Mouse (Mus musculus): ENCODE measurements at regions not wholly inside any gene's neighbourhood (a gene's known extent, or its start where the extent isn't known, plus 50 kb on each side); places are given as distances from the start of the nearest gene placed in this dataset.

GRCm38 (mm10) chr8:126741031-126741430 is 147.2 kb upstream of the Irf2bp2 start:
- Histone ChIP-seq H3K4me2 (replicated peaks) (no peak overlapping the region), H3K9me3 (no peaks in the 10 kb centered on the region), H3K27me3 (no peaks in the 10 kb centered on the region), H3K9ac (no peak overlapping the region), H3K4me1 (peaks cover 29% of the 10 kb centered on the region), H3K36me3 (no peaks in the 10 kb centered on the region), H3K27ac (no peak overlapping the region), H3K4me3 (no peak overlapping the region)
- WGBS: 81% methylated on average over 3 of the region's 3 CpGs
- no peak for ATAC-seq (ENCODE audit: low FRiP score, low read depth)

GRCm38 (mm10) chr8:126739768-126740167 is 146.0 kb upstream of the Irf2bp2 start:
- Histone ChIP-seq H3K36me3 (no peaks in the 10 kb centered on the region), H3K27ac (no peak overlapping the region), H3K4me3 (no peak overlapping the region), H3K9me3 (no peaks in the 10 kb centered on the region), H3K27me3 (no peaks in the 10 kb centered on the region), H3K4me1 (peaks cover 29% of the 10 kb centered on the region), H3K9ac (no peak overlapping the region), H3K4me2 (replicated peaks) (no peak overlapping the region)
- no peak for ATAC-seq (ENCODE audit: low FRiP score, low read depth)
- WGBS: 56% methylated on average over 10 of the region's 10 CpGs

- H3K27me3 ChIP-seq: no peaks in the 10 kb centered on the region
- no peak overlapping the region for H3K4me2 ChIP-seq (replicated peaks)
- WGBS: 41% methylated on average over 5 of the region's 5 CpGs
- H3K9ac ChIP-seq: no peak overlapping the region
- H3K36me3 ChIP-seq: no peaks in the 10 kb centered on the region
- H3K4me3 ChIP-seq: no peak overlapping the region
- H3K27ac ChIP-seq: peak overlapping the region; percentile 92; the same call in 1 of the 2 replicates
- H3K4me1 ChIP-seq: peaks cover 52% of the 10 kb centered on the region
- no peaks in the 10 kb centered on the region for H3K9me3 ChIP-seq
- no peak for ATAC-seq (ENCODE audit: low FRiP score, low read depth)
Observed at GRCm38 (mm10) chr8:126737032-126737431, 143.2 kb upstream of the Irf2bp2 start.

- Histone ChIP-seq H3K4me3 (no peak overlapping the region), H3K9me3 (no peaks in the 10 kb centered on the region), H3K27me3 (no peaks in the 10 kb centered on the region), H3K27ac (peak overlapping the region; percentile 92), H3K9ac (peak overlapping the region; percentile 43; the same call in 1 of the 2 replicates), H3K36me3 (no peaks in the 10 kb centered on the region), H3K4me1 (peaks cover 53% of the 10 kb centered on the region), H3K4me2 (replicated peaks) (peak overlapping the region; percentile 33)
- peak; percentile 41 for ATAC-seq (ENCODE audit: low FRiP score, low read depth)
- 23% methylated on average over 10 of the region's 10 CpGs for WGBS
Observed at GRCm38 (mm10) chr8:126736441-126736962, 142.7 kb upstream of the Irf2bp2 start.

- Histone ChIP-seq H3K4me1 (peaks cover 58% of the 10 kb centered on the region), H3K9ac (peak overlapping the region; percentile 43; the same call in 1 of the 2 replicates), H3K36me3 (no peaks in the 10 kb centered on the region), H3K27me3 (no peaks in the 10 kb centered on the region), H3K9me3 (no peaks in the 10 kb centered on the region), H3K4me2 (replicated peaks) (peak overlapping the region; percentile 33), H3K27ac (peak overlapping the region; percentile 92), H3K4me3 (no peak overlapping the region)
- peak; percentile 62 for ATAC-seq (ENCODE audit: low FRiP score, low read depth)
- WGBS: 24% methylated on average over 25 of the region's 25 CpGs
Observed at GRCm38 (mm10) chr8:126735488-126736440, 142.0 kb upstream of the Irf2bp2 start.

GRCm38 (mm10) chr8:126734743-126735487 is 141.1 kb upstream of the Irf2bp2 start:
- WGBS: 44% methylated on average over 7 of the region's 7 CpGs
- peak overlapping the region; percentile 65; the same call in 1 of the 2 replicates for H3K27ac ChIP-seq
- H3K4me1 ChIP-seq: peaks cover 65% of the 10 kb centered on the region
- no peak overlapping the region for H3K4me2 ChIP-seq (replicated peaks)
- no peaks in the 10 kb centered on the region for H3K36me3 ChIP-seq
- peak; percentile 74 for ATAC-seq (ENCODE audit: low FRiP score, low read depth)
- no peak overlapping the region for H3K4me3 ChIP-seq
- no peaks in the 10 kb centered on the region for H3K9me3 ChIP-seq
- H3K9ac ChIP-seq: no peak overlapping the region
- no peaks in the 10 kb centered on the region for H3K27me3 ChIP-seq

- H3K4me2 ChIP-seq (replicated peaks): no peak overlapping the region
- H3K36me3 ChIP-seq: no peaks in the 10 kb centered on the region
- H3K4me1 ChIP-seq: peaks cover 65% of the 10 kb centered on the region
- H3K9me3 ChIP-seq: no peaks in the 10 kb centered on the region
- no peak for ATAC-seq (ENCODE audit: low FRiP score, low read depth)
- H3K4me3 ChIP-seq: no peak overlapping the region
- no peaks in the 10 kb centered on the region for H3K27me3 ChIP-seq
- 57% methylated on average over 6 of the region's 6 CpGs for WGBS
- H3K27ac ChIP-seq: peak overlapping the region; percentile 49; the same call in 1 of the 2 replicates
- no peak overlapping the region for H3K9ac ChIP-seq
Observed at GRCm38 (mm10) chr8:126733779-126734178, 140.0 kb upstream of the Irf2bp2 start.

- Histone ChIP-seq H3K9me3 (no peaks in the 10 kb centered on the region), H3K27me3 (no peaks in the 10 kb centered on the region), H3K36me3 (no peaks in the 10 kb centered on the region), H3K9ac (no peak overlapping the region), H3K4me2 (replicated peaks) (no peak overlapping the region), H3K4me3 (no peak overlapping the region), H3K4me1 (peaks cover 68% of the 10 kb centered on the region), H3K27ac (peak overlapping the region; percentile 49)
- 36% methylated on average over 7 of the region's 7 CpGs for WGBS
- ATAC-seq (ENCODE audit: low FRiP score, low read depth): no peak
Observed at GRCm38 (mm10) chr8:126733307-126733706, 139.5 kb upstream of the Irf2bp2 start.

- Histone ChIP-seq H3K36me3 (no peaks in the 10 kb centered on the region), H3K4me3 (no peak overlapping the region), H3K9ac (no peak overlapping the region), H3K4me1 (peaks cover 47% of the 10 kb centered on the region), H3K27me3 (no peaks in the 10 kb centered on the region), H3K9me3 (no peaks in the 10 kb centered on the region), H3K4me2 (replicated peaks) (no peak overlapping the region), H3K27ac (no peak overlapping the region)
- 69% methylated on average over 3 of the region's 3 CpGs for WGBS
- ATAC-seq (ENCODE audit: low FRiP score, low read depth): no peak
Observed at GRCm38 (mm10) chr8:126730017-126730631, 136.3 kb upstream of the Irf2bp2 start.

- H3K4me3 ChIP-seq: no peak overlapping the region
- no peaks in the 10 kb centered on the region for H3K9me3 ChIP-seq
- no peak for ATAC-seq (ENCODE audit: low FRiP score, low read depth)
- peaks cover 37% of the 10 kb centered on the region for H3K4me1 ChIP-seq
- no peaks in the 10 kb centered on the region for H3K27me3 ChIP-seq
- H3K27ac ChIP-seq: peak overlapping the region; percentile 11; the same call in 1 of the 2 replicates
- WGBS: 73% methylated on average over 12 of the region's 12 CpGs
- no peaks in the 10 kb centered on the region for H3K36me3 ChIP-seq
- no peak overlapping the region for H3K9ac ChIP-seq
- no peak overlapping the region for H3K4me2 ChIP-seq (replicated peaks)
Observed at GRCm38 (mm10) chr8:126728987-126729632, 135.3 kb upstream of the Irf2bp2 start.

GRCm38 (mm10) chr8:126728135-126728534 is 134.3 kb upstream of the Irf2bp2 start:
- no peak overlapping the region for H3K9ac ChIP-seq
- no peak for ATAC-seq (ENCODE audit: low FRiP score, low read depth)
- H3K27ac ChIP-seq: no peak overlapping the region; the same call in 1 of the 2 replicates
- 90% methylated on average over 5 of the region's 5 CpGs for WGBS
- H3K27me3 ChIP-seq: no peaks in the 10 kb centered on the region
- H3K36me3 ChIP-seq: no peaks in the 10 kb centered on the region
- H3K4me2 ChIP-seq (replicated peaks): no peak overlapping the region
- no peak overlapping the region for H3K4me3 ChIP-seq
- H3K4me1 ChIP-seq: peaks cover 28% of the 10 kb centered on the region
- no peaks in the 10 kb centered on the region for H3K9me3 ChIP-seq
